Mouse (Mus musculus): Measurements from ENCODE around the gene Rnf113a2. TPM values are rescaled to one million over a fixed set of nuclear protein-coding genes. Genes with fewer than 3 reads are reported as not detected.
A peak's percentile ranks its signal among the peaks of the same experiment; 100 is the strongest.

Rnf113a2 gene
- polyA plus RNA-seq, 1 experiment = 5.4 TPM

DNA sequence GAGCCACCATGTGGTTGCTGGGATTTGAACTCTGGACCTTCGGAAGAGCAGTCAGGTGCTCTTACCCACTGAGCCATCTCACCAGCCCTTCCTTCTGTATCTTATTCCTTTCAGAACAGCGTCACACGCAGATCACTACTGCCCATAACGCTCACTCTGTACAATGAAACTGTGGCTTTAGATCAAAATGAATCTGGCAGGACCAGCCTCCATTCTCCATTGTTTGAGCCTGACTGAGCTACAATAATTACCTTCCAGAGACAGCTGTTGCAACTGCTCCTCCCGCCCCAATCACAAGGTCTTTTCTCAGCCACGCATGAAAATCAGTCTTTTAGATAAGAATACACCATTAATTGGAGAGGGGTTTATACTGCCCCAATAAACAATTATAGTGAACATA, 12.5 kb upstream of the Rnf113a2 start:
- DNase-seq = no peak
- no peak for TF ChIP-seq POLR2A (IDR thresholded peaks at IDR 0.05; ENCODE audit: borderline replicate concordance, extremely low read depth, low read depth, low read length)
- TF ChIP-seq CTCF (IDR thresholded peaks at IDR 0.05; ENCODE audit: insufficient read depth, low read length) = no peak
- 91% methylated on average over 6 of the region's 6 CpGs for WGBS
- H3K4me3 ChIP-seq (replicated peaks; ENCODE audit: extremely low read depth, low read depth, low read length) = no peak overlapping the region
- H3K4me1 ChIP-seq (ENCODE audit: control insufficient read depth, insufficient read depth, low read length) = peaks cover 5% of the 10 kb centered on the region

DNA sequence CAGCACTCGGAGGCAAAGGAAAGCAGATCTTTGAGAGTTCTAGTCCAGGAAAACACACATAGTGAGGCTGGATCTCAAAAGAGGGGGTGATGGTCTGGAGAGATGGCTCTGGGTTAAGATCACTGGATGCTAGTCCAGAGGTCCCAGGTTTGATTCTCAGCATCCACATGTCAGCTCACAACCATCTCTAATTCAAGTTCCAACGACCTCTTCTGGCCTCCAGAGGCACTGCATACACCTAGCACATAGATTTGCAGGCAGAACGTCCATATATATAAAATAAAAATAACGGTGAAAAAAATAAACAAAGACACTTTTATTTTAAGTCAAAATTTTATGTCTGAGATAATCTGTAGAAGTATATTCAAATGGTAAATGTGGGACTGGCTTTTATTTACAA, 9.7 kb upstream of the Rnf113a2 start:
- Histone ChIP-seq H3K4me1 (ENCODE audit: control insufficient read depth, insufficient read depth, low read length) (peaks cover 5% of the 10 kb centered on the region), H3K4me3 (replicated peaks; ENCODE audit: extremely low read depth, low read depth, low read length) (no peak overlapping the region)
- no peak for TF ChIP-seq CTCF (IDR thresholded peaks at IDR 0.05; ENCODE audit: insufficient read depth, low read length)
- TF ChIP-seq POLR2A (IDR thresholded peaks at IDR 0.05; ENCODE audit: borderline replicate concordance, extremely low read depth, low read depth, low read length) = no peak
- 63% methylated on average over 4 of the region's 4 CpGs for WGBS
- DNase-seq = no peak

- Histone ChIP-seq H3K4me3 (replicated peaks; ENCODE audit: extremely low read depth, low read depth, low read length) (peak overlapping the region; percentile 74), H3K4me1 (ENCODE audit: control insufficient read depth, insufficient read depth, low read length) (peaks cover 5% of the 10 kb centered on the region)
- DNase-seq = peak; percentile 33
- TF ChIP-seq POLR2A (IDR thresholded peaks at IDR 0.05; ENCODE audit: borderline replicate concordance, extremely low read depth, low read depth, low read length) (no peak), CTCF (IDR thresholded peaks at IDR 0.05; ENCODE audit: insufficient read depth, low read length) (no peak)
- WGBS = 1% methylated on average over 48 of the region's 52 CpGs
Observed at GRCm38 (mm10) chr12:84407874-84408818, 8.8 kb upstream of the Rnf113a2 start.

- WGBS = 2% methylated on average over 63 of the region's 63 CpGs
- H3K4me3 ChIP-seq (replicated peaks; ENCODE audit: extremely low read depth, low read depth, low read length) = peak within 1 kb of the TSS; percentile 74
- peaks cover 5% of the 10 kb centered on the region for H3K4me1 ChIP-seq (ENCODE audit: control insufficient read depth, insufficient read depth, low read length)
- peak; percentile 92 for DNase-seq
- TF ChIP-seq POLR2A (IDR thresholded peaks at IDR 0.05; ENCODE audit: borderline replicate concordance, extremely low read depth, low read depth, low read length) = peak; percentile 50; the same call in 1 of the 2 replicates
- TF ChIP-seq CTCF (IDR thresholded peaks at IDR 0.05; ENCODE audit: insufficient read depth, low read length) = no peak
Observed at GRCm38 (mm10) chr12:84408819-84409507, 8.0 kb upstream of the Rnf113a2 start, which contains the start of the genes Entpd5 and Bbof1. TSS of gene Entpd5 (minus strand) at chr12:84409029. TSS of gene Bbof1 (plus strand) at chr12:84409071.

- Histone ChIP-seq H3K4me3 (replicated peaks; ENCODE audit: extremely low read depth, low read depth, low read length) (peak overlapping the region; percentile 66), H3K4me1 (ENCODE audit: control insufficient read depth, insufficient read depth, low read length) (no peaks in the 10 kb centered on the region)
- WGBS = 33% methylated on average over 18 of the region's 18 CpGs
- no peak for TF ChIP-seq CTCF (IDR thresholded peaks at IDR 0.05; ENCODE audit: insufficient read depth, low read length)
- TF ChIP-seq POLR2A (IDR thresholded peaks at IDR 0.05; ENCODE audit: borderline replicate concordance, extremely low read depth, low read depth, low read length) = no peak
- DNase-seq = no peak
Observed at GRCm38 (mm10) chr12:84417605-84417922, 568 bp downstream of the Rnf113a2 start.

- no peak for DNase-seq
- no peak overlapping the region for H3K4me3 ChIP-seq (replicated peaks; ENCODE audit: extremely low read depth, low read depth, low read length)
- no peaks in the 10 kb centered on the region for H3K4me1 ChIP-seq (ENCODE audit: control insufficient read depth, insufficient read depth, low read length)
- no peak for TF ChIP-seq POLR2A (IDR thresholded peaks at IDR 0.05; ENCODE audit: borderline replicate concordance, extremely low read depth, low read depth, low read length)
- TF ChIP-seq CTCF (IDR thresholded peaks at IDR 0.05; ENCODE audit: insufficient read depth, low read length) = no peak
- 55% methylated on average over 3 of the region's 3 CpGs for WGBS
Observed at GRCm38 (mm10) chr12:84423990-84424389, 7.0 kb downstream of the Rnf113a2 start.

DNA sequence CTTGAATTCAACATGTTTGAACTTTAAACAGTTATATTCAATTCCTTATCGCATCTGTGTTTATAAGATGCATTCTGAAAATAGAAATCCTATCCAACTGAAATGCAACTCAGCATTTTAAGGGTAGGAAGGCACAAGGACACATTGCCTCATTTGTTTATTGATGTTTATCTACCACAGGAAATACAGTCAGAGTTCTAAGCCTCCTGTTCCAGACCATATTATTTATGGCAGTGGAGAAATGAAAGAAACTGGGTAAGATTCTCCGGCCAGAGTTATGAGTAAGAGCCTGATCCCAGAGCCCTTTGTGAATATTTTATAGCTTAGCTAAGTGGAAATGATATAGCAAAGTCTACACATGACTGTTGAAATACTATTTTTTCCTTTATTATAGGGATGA, 12.8 kb downstream of the Rnf113a2 start:
- TF ChIP-seq CTCF (IDR thresholded peaks at IDR 0.05; ENCODE audit: insufficient read depth, low read length) = no peak
- no peak for TF ChIP-seq POLR2A (IDR thresholded peaks at IDR 0.05; ENCODE audit: borderline replicate concordance, extremely low read depth, low read depth, low read length)
- Histone ChIP-seq H3K4me3 (replicated peaks; ENCODE audit: extremely low read depth, low read depth, low read length) (no peak overlapping the region), H3K4me1 (ENCODE audit: control insufficient read depth, insufficient read depth, low read length) (no peaks in the 10 kb centered on the region)
- WGBS = 52% methylated on average over 2 of the region's 2 CpGs
- DNase-seq = no peak

- no peak for TF ChIP-seq CTCF (IDR thresholded peaks at IDR 0.05; ENCODE audit: insufficient read depth, low read length)
- Histone ChIP-seq H3K4me3 (replicated peaks; ENCODE audit: extremely low read depth, low read depth, low read length) (no peak overlapping the region), H3K4me1 (ENCODE audit: control insufficient read depth, insufficient read depth, low read length) (no peaks in the 10 kb centered on the region)
- DNase-seq = no peak
- WGBS = 43% methylated on average over 2 of the region's 2 CpGs
Observed at GRCm38 (mm10) chr12:84438697-84439096, 21.7 kb downstream of the Rnf113a2 start.

DNA sequence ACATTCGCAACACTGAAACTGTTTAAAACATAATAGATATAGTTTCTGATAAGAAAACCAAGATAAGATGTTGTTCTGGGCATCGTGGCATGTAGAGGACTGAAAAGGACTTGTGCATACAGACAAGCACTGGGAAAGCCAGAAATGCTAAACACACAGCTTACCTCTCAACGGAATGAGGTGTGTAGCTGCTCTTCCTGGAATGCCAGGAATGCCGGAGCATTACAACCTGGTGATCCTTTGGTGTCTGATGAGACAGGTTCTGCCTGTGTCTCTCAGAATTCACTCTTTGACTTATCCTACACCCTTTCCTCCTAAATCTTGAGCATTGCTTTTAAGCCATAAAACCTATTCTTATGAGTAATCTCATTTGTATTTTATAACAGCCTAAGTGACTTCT, 25.5 kb downstream of the Rnf113a2 start:
- no peaks in the 10 kb centered on the region for H3K4me1 ChIP-seq (ENCODE audit: control insufficient read depth, insufficient read depth, low read length)
- no peak for TF ChIP-seq POLR2A (IDR thresholded peaks at IDR 0.05; ENCODE audit: borderline replicate concordance, extremely low read depth, low read depth, low read length)
- TF ChIP-seq CTCF (IDR thresholded peaks at IDR 0.05; ENCODE audit: insufficient read depth, low read length) = no peak
- no peak for DNase-seq
- 69% methylated on average over 4 of the region's 4 CpGs for WGBS
- no peak overlapping the region for H3K4me3 ChIP-seq (replicated peaks; ENCODE audit: extremely low read depth, low read depth, low read length)
